Mouse (Mus musculus) NIH3T3 (cell line): ENCODE measurements around the gene Npr1.
A peak's percentile ranks its signal among the peaks of the same experiment; 100 is the strongest.

Experiments used
- DNase-seq: peaks from one replicate; pipeline ENCODE4 v3.0.0-alpha.2; 2012; ENCODE audit warnings: low read depth

Npr1 gene

GRCm38 (mm10) chr3:90465686-90466310 lies at the start of gene Npr1:
Gene Npr1 (minus strand): TSS chr3:90465866.
- no peak for DNase-seq

GRCm38 (mm10) chr3:90515242-90515641 lies 49.6 kb upstream of the Npr1 start:
- DNase-seq: peak; percentile 54

DNA sequence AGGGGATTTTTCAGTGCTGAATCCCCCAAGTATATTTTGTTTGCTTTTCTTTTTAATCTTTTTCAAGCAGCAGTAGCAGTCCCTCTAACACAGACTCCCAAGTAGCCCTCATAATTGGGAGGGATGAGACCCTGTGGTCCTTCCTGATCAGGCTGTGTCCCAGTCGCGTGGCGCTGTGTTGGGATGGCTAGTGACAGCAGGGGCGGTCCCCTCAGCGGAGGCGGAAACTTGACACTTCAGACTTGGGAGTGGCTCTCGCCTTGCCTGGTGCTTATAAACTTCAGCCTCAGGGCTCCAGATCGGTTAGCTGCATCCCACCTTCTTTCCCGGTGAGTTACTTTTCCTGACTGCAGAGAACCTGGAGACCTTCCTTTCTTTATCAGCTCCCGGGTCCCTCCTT lies 49.0 kb upstream of the Npr1 start:
- DNase-seq: peak; percentile 56

- DNase-seq: peak; percentile 48
Observed at GRCm38 (mm10) chr3:90513796-90514590, 48.3 kb upstream of the Npr1 start, which contains the start of the genes S100a1 and S100a13. Gene S100a1 (minus strand): TSS chr3:90514392. Gene S100a13 (plus strand): TSS chr3:90514435.

DNA sequence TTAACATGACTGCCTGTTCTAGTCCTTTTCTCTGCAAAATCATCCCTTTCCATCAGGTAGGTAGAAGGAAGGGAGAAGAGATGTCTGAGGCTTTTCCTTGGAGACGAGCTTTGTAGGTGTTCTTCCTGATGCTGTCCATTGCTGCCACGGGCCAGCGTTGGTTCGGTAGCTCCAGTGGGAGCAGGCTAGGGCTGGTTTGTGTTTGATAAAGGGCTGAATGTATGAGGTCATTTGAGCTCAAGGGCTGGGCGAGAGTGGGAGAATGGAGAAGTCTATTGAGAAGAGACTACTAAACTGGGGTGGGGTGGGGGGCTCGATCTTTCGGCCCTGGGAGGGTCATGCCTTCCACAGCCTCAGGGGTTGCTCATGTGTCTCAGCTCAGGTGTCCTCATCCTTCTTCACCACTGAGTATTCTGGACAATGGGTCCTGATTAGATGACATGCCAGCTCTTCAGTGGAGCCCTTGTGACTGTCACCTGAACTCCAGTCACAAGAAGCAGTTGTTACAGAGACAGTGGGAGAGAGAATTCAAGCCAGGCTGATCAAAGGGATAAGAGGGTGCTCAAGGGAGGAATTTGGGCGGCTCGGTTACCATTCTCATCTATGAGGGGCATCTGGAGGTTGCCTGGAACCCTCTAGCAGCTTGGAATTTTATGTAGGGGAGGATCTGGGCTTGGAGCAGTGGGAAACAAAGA lies 47.4 kb upstream of the Npr1 start:
- no peak for DNase-seq

DNA sequence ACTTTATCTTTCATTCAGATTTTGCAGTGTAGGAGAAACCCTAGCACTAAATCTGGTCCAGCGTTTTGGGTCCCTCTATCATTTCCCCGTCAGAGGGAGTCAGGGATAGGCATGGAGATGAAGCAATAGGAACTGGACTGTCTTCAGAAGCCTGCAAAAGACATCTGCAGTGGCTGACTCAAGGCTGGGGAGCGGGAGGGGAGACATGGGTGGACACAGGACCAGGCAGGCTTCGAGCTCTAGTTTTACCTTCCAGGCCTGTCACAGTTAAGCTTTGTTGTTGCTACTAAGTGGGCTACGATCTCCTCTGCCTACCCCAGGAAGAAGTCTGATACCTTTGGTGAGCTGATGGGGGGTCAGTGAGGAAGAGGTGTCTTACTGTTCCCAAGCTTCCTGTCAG lies 46.6 kb upstream of the Npr1 start:
- DNase-seq: no peak

- no peak for DNase-seq
Observed at GRCm38 (mm10) chr3:90509747-90510123, 44.1 kb upstream of the Npr1 start.

GRCm38 (mm10) chr3:90508950-90509746 lies 43.5 kb upstream of the Npr1 start, which contains the start of gene Chtop:
Gene Chtop (minus strand): TSS chr3:90509498.
- peak; percentile 100 for DNase-seq

DNA sequence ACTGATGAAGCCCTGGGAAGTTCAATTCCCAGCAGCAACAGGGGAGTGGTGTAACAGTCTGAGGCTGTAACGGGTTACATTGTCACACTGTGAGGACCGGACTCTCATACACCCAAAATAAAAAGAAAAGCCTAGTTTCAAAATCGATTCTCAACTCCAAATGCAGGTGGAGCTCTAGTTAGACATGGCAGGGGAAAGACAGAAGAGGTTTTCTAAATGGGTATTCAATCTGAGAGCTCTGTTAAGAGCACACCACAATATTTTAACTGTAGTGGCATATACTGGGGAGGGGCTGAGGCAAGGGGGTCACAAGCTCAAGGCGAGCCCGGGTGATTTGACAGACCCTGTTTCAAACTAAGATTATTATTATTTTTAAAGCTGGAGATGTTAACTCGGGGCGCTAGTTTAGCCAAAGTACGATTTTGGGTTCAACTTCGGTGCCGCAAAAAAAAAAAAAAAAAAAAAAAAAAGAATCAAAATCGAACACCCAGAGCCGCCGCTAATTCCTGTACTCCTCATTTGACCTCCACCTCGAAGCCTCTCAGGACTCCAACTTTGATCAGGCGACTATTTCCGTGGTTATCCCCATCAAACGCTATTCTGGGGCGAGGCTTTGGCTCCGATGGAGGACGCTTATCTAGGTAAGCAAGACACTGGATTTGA lies 42.8 kb upstream of the Npr1 start:
- peak; percentile 57 for DNase-seq

- DNase-seq: no peak
Observed at GRCm38 (mm10) chr3:90506362-90506761, 40.7 kb upstream of the Npr1 start.

GRCm38 (mm10) chr3:90505216-90505615 lies 39.5 kb upstream of the Npr1 start:
- DNase-seq: no peak

GRCm38 (mm10) chr3:90503444-90503843 lies 37.8 kb upstream of the Npr1 start:
- DNase-seq: no peak

DNA sequence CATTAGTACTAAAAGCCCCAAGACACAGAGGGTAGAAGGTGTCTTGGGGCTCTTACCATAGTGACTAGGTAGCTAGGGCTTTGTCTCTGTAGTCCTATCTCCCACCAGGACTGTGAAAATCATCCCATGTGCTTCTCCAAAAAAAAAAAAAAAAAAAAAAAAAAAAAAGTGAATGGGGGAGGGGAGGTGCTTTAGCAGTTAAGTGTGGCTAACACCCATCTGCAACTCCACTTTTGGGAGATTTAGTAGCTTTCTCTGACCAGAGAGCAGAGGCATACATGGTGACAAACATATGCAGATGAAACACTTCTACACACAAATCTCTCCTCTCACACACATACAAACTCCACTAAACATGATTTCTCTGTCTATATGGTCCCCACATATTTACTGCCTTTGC lies 31.9 kb upstream of the Npr1 start:
- no peak for DNase-seq

DNA sequence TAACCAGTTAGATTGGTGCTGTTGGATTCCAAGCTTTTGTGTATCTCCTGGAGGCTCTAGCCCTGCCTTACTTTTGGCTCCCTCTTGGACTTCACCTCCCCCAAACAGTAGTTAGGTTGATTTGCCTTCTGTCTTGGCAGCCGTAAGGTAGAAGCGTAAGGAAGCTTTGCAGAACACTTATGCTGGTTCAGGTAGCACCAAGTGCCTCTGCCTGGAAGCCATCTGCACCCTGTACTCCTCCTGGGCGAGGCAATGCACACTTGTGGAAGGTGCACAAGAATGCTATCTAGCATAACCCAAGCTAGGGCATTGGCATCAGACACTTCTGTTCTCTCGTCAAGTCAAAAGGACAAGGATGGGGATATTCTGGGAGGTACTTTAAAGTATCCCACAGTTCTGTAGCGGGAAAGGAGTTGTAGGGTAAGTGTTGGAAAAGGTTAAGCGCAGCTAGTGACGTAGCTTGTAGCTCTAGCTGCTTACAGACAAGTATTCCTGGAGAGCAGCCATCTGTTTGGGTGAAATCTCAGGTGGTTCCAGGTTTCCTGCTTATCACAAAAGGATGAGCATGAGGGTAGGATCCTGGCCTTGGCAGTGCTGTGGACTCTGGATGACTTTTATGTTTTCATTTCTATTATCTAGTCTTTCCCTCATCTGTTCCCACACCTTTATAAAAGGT lies 30.3 kb upstream of the Npr1 start:
- no peak for DNase-seq

DNA sequence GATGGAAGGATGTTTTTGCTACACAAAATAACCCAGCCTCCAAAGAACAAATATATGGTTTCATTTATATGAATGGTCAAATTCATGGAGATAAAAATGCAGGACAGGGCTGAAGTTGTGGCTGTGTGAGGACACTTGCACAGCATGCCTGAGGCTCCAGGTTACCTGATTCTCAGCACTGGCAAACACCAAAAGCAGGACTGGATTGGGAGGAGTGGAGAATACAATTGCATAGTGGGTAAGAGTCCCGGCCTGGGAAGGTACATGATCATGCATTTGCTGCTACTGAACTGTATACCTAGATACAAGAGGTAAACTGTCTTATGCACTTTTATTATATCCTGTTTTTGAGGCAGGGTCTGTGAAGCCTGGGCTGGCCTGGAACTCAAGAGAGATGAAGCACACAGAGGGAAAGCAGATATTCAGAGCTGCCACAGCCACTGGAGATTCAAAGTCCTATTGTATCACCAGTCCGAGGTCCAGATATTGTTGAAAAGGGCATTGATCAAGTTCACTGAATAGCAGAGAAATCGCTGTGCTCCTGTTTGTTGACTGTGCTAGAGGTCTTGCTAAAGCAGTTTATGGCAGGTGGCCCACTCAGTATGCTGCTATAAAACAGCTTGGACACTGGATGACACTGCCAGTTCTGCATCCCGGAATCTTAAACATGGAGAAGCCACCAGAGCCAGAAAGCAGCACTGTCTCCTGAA lies 28.3 kb upstream of the Npr1 start:
- no peak for DNase-seq

DNA sequence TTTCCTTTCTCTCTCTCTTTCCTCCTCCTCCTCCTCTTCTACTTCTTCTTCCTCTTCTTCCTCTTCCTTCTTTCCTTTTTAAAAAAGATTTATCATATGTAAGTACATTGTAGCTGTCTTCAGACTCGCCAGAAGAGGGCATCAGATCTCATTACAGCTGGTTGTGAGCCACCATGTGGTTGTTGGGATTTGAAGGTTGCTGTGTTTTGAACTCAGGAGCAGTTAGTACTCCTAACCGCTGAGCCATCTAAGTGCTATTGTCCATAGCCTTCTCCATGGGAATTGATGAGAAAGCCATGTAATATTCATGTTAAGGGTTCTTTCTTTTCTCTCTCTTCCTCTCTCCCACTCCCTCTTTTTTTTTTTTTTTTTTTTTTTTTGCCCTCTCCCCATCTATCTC lies 25.7 kb upstream of the Npr1 start:
- DNase-seq: peak; percentile 68

DNA sequence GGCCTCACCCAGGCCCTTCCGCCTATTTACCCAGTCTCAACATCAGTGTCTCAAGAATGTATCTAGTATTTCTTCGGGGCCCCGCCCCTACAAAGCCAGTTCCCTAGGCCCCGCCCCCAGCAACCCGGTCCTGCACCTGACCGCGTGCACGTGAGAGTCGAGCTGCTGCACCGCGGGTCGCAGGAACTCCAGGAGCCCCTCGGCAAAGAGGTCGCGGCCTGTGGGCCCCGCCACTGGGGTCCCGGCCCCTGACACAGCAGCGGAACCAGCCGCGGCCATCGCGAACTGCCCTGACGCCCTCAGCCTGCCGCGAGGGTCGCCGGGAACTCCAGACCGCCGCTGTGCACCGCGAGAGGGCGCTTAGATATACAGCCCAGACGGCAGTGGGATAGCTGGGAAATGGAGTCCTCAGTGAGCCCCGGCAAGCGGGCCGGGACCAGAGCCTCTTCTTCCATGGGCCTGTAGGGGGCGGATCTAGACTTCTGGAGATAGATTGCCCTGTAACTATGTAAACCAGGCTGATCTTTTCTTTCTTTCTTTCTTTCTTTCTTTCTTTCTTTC lies 25.1 kb upstream of the Npr1 start, which contains the start of gene Snapin:
Snapin (minus strand) TSS at position 338 of the 561 bp plus-strand sequence.
- peak; percentile 98 for DNase-seq

DNA sequence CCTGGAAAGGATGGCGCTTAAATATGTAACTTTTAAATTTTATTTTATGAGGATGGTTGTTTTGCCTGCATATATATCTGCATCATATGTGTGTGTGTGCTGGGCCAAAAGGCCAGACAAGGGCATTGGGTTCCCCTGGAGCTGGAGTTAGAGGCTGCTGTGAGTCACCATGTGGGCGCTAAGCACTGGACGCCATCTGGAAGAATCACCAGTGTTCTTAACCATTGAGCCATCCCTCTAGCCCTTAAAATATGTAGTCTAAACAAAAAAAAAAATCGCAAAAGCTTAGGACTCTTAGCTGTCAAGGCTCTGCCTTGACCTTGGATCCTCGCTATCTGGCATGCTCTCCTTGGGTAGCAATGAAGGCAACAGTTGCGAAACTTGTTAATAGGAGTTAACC lies 22.9 kb upstream of the Npr1 start:
- peak; percentile 69 for DNase-seq

DNA sequence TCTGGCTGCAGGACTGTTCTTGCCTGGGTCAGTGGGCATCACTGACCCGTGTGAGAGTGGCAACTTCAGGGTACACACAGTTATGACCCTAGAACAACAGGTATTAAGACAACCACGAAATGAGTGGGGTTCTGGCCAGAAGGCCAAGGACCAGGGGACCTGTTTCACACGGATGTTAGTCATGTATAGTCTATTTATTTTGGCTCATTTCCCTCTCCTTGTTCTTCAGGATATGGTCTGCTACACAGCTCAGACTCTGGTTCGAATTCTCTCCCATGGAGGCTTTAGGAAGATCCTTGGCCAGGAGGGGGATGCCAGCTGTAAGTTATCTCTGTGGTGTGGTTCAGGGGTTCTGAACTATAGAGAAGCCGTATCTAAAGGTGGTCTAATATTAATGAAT lies 21.3 kb upstream of the Npr1 start:
- DNase-seq: peak; percentile 36
